Mouse (Mus musculus): Measurements from ENCODE around the gene Actn2. TPM values are rescaled to one million over a fixed set of nuclear protein-coding genes. Genes with fewer than 3 reads are reported as not detected.

The Actn2 gene
- total RNA-seq, 2 experiments from 2014 or later, result 22.6 to 76.2 TPM

DNA sequence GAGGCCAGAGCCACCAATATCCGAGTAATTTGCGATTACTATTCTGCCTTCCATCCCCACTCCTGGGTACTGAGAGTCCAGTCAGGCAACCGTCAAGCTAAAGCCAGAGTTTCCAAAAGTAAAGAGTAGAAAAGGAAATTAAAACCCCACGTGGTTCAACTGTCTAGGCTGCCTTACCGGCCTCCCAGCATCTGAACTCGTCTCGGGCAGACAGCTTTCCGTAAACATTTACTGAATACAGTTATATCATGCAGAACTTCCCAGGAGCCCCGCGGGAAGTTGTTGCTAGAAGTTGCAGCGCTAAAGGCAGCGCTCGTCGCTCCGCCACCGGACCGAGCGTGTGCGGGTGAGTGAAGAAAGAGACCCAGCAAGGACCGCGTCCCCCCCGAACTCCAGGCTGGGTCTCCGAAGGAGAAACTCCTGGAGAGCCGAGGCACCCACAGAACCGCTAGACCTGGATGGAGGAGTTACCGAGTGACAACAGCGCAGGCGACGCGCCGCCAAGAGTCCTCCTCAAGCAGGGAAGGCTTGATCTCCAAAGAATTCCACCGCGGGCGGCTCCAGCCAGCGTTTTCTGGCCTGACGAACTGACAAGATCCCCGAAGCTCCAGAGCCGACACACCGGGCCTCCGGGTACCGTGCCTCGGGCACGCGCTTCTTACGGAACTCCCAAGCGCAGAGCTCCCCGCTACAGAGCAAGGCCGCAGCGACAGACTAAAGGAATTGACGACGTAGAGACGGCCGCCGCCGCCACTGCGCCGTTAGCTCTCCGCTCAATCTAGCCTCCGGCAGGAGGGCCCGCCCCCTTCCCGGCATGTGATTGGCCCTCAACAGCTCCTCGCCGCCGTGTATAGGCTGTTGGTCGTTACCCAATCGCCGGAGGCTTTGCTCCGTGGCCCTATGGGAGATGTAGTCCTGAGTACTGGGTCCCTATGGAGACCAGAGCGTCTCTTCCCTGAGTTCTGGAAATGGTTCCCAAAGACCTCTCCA is 82.9 kb downstream of the Actn2 start, which contains the start of gene Mtr:
Mtr (minus strand) TSS at position 723 of the 990 bp plus-strand sequence.
- peak; percentile 85 to 86 for DNase-seq (ENCODE audit: low spot score in 2 of 2)

DNA sequence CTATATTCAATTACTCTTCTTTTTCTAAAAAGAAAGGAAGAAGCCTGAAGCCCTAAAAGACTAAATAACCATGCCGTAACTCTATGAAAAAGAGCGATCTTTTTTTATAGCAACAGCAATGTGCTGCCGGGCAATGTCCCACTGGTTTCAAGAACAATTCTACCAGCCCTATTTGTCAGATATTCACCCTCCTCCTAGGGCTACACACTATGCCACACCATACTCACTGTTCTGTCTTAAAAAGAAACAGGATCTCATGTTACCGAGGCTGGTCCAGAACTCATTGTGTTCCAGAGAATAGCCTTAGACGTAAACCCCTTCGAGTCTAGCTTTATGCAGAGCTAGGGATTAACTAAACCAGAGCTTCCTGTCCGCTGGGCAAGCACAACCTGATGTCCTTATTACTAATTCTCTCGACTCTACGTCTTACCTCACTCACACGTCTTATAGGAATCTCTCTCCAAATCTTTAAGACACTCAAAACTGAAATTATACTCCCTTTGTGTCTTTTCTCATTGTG is 83.6 kb downstream of the Actn2 start:
- DNase-seq (ENCODE audit: low spot score in 2 of 2), result no peak

DNA sequence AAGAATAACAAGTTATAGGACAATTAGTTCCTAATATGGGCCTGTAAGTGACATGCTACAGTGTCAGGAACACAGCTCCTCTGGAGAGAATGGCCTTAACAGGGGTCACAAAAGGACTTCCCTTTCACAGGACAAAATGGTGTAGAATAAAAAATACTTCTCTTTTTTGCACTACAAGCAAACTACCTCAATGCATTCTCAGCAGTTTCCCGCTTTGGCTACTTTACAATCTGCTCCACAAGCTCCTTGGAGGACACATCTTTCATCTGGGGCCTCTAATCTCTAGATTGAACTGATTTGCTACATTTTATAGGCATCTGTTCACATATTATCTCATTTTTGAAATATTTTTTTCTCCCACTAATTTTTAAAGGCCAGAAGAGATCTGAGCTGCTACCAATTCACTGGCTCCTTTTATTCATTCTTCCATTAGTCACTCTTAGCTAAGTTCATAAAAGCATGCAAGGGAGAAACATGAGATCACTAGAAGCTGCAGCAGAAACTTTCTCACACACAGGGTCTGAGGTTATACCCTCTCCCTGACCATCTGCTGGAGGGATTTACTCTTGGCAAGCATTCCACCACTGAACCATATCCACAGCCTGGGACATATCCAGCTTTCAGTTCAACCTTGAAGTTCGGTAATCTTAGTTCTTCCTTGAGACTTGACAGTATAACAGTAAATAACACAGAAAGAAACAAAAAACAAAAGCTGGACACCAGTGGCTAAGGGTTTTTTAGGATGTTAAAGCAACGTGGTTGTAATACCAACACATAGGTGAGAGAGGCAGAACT is 84.5 kb downstream of the Actn2 start:
- DNase-seq (ENCODE audit: low spot score in 2 of 2), result no peak

DNA sequence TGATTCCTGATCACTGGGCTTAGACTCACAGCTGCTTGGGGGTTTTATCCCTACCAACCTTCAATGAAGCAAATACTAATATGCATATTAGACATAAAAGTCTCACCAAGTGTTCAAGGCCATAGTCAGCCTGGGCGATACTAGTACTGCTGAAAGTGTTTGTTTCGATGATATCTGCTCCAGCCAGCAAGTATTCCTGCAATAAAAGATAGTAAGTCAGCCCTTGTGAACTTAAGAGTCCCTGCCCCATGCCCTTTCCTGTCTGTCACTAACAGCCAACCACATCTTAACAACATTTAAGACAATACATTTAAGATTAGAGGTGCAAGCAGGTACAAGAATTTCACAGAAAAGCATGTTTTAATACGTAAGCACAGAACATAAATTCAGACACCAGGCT is 90.1 kb downstream of the Actn2 start:
- DNase-seq (ENCODE audit: low spot score in 2 of 2), result no peak

DNA sequence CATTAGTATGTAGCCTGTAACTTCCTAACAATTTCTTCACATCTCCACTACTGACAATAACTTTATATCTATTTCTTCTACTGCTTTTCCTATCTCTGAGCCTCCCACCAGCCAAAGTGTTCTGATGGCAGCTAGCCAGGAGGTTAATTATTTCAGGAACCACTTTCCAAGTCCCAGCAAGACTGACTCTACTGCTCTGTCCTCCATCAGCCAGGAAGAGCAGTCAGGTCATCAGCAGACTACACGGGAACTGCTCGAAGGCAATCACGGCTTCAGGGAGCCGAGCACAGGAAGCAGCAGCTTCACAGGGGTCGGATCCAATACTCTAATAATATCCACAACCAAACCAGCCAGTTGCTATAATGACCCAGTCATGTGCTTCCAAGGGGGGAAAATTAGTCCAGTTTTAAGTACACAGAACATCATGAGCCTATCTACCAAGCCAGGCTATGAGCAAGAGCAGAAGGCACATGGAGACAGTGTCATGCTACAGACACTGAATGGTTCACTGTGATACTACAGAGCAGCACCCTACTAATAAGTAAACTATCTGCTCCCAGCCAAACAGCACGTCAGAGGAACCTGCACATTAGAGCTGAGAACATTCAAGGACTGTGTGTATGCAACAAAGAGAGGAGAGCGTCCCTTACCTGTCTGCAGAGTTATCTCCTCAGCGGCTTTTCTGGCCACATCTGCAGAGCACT is 91.2 kb downstream of the Actn2 start:
- no peak for DNase-seq (ENCODE audit: low spot score in 2 of 2)

DNA sequence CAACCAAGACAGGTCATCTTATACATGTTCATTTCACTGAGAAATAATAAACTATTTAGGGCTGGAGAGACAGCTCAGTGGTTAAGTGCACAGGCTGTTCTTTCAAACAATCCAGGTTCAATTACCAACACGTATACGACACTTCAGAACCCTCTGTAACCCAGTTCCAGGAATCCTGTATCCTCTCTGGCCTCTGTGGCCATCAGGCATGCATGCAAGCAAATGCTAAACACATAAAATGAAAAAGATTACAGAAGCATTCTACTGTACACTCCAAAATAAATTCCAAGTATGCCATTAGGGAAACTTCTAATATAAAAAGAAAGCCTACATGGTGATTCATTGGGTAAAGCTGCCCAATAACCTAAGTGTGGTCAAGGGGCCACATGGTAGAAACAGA is 94.6 kb downstream of the Actn2 start:
- DNase-seq (ENCODE audit: low spot score in 2 of 2), result no peak

DNA sequence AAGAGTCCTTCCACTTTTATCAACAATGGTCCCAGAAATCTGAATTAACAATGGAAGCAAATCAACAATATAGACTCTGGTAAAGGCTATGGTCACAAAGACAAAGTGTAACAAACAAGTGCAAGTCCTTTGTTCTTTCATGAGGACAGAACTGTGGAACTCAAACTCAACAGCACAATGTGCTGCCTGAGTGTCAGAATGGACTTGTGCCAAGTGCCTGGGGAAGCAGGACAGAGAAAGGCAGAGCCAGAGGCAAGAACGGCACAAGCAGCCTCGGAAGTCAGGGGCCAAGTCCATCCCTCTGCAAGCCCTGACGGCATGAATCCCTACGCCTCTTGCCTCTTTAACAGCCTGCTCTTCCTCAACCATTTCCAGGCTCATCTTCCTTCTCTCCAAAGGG is 96.6 kb downstream of the Actn2 start:
- no peak for DNase-seq (ENCODE audit: low spot score in 2 of 2)

DNA sequence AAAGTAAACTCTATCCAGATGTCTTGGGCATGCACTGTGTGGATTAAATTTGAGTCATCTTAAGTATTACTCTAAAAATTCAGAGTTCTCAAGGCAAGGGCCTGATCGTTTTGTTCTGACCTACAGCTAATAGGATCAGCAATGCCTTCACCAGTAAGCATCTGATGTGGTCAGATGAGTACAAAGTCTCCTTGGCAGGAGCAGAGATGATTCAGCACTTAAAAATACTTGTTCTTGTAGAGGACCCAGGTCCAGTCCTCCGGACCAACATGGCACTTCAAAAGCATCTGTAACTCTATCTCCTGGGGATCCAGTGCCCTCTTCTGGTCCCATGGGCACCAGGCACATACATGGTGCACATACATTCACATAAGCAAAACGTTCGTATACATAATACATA is 108.4 kb downstream of the Actn2 start:
- no peak for DNase-seq (ENCODE audit: low spot score in 2 of 2)

DNA sequence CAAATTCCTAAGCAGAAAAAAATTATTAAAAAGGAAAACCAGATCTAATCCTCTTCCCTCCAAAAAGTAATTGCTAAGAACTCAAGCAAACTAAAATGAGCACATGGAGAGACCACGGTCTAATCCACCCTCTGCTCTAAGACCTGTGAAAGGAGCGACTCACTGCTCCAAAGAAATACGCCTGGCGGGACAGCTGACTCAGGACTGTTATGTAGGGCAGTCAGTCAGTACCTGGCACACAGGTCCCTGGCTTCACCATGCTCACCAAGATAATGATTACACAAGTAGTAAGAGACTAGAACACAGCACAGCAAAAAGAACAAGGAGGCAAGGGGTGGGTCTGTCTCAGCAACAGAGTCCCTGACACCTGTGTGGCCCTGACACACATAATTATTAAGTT is 112.3 kb downstream of the Actn2 start:
- DNase-seq (ENCODE audit: low spot score in 2 of 2), result no peak

DNA sequence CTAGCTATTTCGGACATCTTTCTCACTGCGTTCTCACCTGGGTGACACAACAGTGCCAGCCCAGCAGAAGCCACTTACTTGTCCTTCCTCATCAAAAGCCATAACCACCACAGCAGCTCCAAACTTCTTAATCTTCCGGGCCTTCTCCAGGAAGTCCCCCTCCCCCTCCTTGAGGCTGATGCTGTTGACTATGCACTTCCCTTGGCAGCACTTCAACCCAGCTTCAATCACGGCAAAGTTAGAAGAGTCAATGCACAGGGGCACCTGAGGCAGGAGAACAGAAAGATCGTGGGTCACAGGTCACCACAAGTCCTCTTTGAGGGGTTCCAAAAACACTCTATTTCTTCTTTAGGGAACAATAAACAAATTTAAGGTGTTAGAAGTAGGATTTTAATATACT is 113.0 kb downstream of the Actn2 start:
- DNase-seq (ENCODE audit: low spot score in 2 of 2), result no peak

Other genes starting within 250 kb of the Actn2 start
- gene Ryr2, start 233.8 kb downstream of the Actn2 start, total RNA-seq (2021), result 10 to 100 TPM; 15.4 to 16.9 TPM
- 10 to 100 TPM; 25.0 to 29.9 TPM for gene Mtr, start 82.6 kb downstream of the Actn2 start, total RNA-seq (2021)
- gene Heatr1, start 54.3 kb upstream of the Actn2 start, total RNA-seq (2021), result 10 to 100 TPM; 37.7 to 40.1 TPM
- gene Lgals8, start 124.2 kb upstream of the Actn2 start, total RNA-seq (2021), result 10 to 100 TPM; 74.8 to 80.3 TPM
- 1 to 10 TPM in 1 of 2 experiments, under 1 TPM in 1; 0.25 to 1.0 TPM for gene Edaradd, start 179.7 kb upstream of the Actn2 start, total RNA-seq (2021)
- gene Ero1lb, start 225.1 kb upstream of the Actn2 start, total RNA-seq (2021), result 10 to 100 TPM; 11.7 to 14.8 TPM